Mouse (Mus musculus): ENCODE results near the gene Plcd1. TPM values are rescaled to one million over a fixed set of nuclear protein-coding genes. Genes with fewer than 3 reads are reported as not detected.

Plcd1 gene
- polyA plus RNA-seq, 1 experiment from 2014 or later = 6.5 TPM

- H3K4me2 ChIP-seq (replicated peaks; ENCODE audit: low read depth) = no peak overlapping the region
- H3K27ac ChIP-seq (ENCODE audit: low read depth, low read length) = no peak overlapping the region
- H3K27me3 ChIP-seq (replicated peaks; ENCODE audit: control insufficient read depth, insufficient read depth, low read length) = 0 out of 2 replicates have a peak, but pooled peaks cover 5% of the 10 kb centered on the region
- H3K4me1 ChIP-seq (replicated peaks; ENCODE audit: control insufficient read depth, insufficient read depth, low read length) = no peaks in the 10 kb centered on the region
- H3K36me3 ChIP-seq (ENCODE audit: control insufficient read depth, insufficient read depth) = no peaks in the 10 kb centered on the region
- no peaks in the 10 kb centered on the region for H3K9me3 ChIP-seq (ENCODE audit: control insufficient read depth)
- peak; percentile 75 for TF ChIP-seq CTCF (IDR thresholded peaks at IDR 0.05; ENCODE audit: low read depth)
- WGBS = 86% methylated on average over 4 of the region's 4 CpGs
- no peak for ATAC-seq
- no peak overlapping the region for H3K9ac ChIP-seq (ENCODE audit: low read depth, low read length)
- H3K4me3 ChIP-seq (ENCODE audit: low read depth, low read length) = no peak overlapping the region
These were observed 14.3 kb upstream of the Plcd1 start for GRCm38 (mm10) chr9:119107566-119107965.

GRCm38 (mm10) chr9:119102783-119103113, 9.4 kb upstream of the Plcd1 start:
- Histone ChIP-seq H3K4me2 (replicated peaks; ENCODE audit: low read depth) (peak overlapping the region; percentile 96), H3K9me3 (ENCODE audit: control insufficient read depth) (no peaks in the 10 kb centered on the region), H3K9ac (ENCODE audit: low read depth, low read length) (peak overlapping the region; percentile 40; the same call in 1 of the 2 replicates), H3K27me3 (replicated peaks; ENCODE audit: control insufficient read depth, insufficient read depth, low read length) (0 out of 2 replicates have a peak, but pooled peaks cover 5% of the 10 kb centered on the region), H3K36me3 (ENCODE audit: control insufficient read depth, insufficient read depth) (no peaks in the 10 kb centered on the region), H3K27ac (ENCODE audit: low read depth, low read length) (no peak overlapping the region), H3K4me1 (replicated peaks; ENCODE audit: control insufficient read depth, insufficient read depth, low read length) (no peaks in the 10 kb centered on the region), H3K4me3 (ENCODE audit: low read depth, low read length) (peak overlapping the region; percentile 65)
- ATAC-seq = no peak
- TF ChIP-seq CTCF (IDR thresholded peaks at IDR 0.05; ENCODE audit: low read depth) = no peak
- 3% methylated on average over 19 of the region's 19 CpGs for WGBS

GRCm38 (mm10) chr9:119101992-119102782, 8.9 kb upstream of the Plcd1 start, which contains the start of gene Dlec1:
TSS of gene Dlec1 (plus strand) at chr9:119102478.
- peak within 1 kb of the TSS; percentile 65 for H3K4me3 ChIP-seq (ENCODE audit: low read depth, low read length)
- ATAC-seq = peak; percentile 83
- 3% methylated on average over 44 of the region's 44 CpGs for WGBS
- H3K27me3 ChIP-seq (replicated peaks; ENCODE audit: control insufficient read depth, insufficient read depth, low read length) = 0 out of 2 replicates have a peak, but pooled peaks cover 5% of the 10 kb centered on the region
- TF ChIP-seq CTCF (IDR thresholded peaks at IDR 0.05; ENCODE audit: low read depth) = no peak
- no peak within 1 kb of the TSS for H3K27ac ChIP-seq (ENCODE audit: low read depth, low read length)
- H3K36me3 ChIP-seq (ENCODE audit: control insufficient read depth, insufficient read depth) = no peaks in the 10 kb centered on the region
- no peaks in the 10 kb centered on the region for H3K9me3 ChIP-seq (ENCODE audit: control insufficient read depth)
- peak within 1 kb of the TSS; percentile 96 for H3K4me2 ChIP-seq (replicated peaks; ENCODE audit: low read depth)
- no peaks in the 10 kb centered on the region for H3K4me1 ChIP-seq (replicated peaks; ENCODE audit: control insufficient read depth, insufficient read depth, low read length)
- H3K9ac ChIP-seq (ENCODE audit: low read depth, low read length) = peak within 1 kb of the TSS; percentile 40

- Histone ChIP-seq H3K4me1 (replicated peaks; ENCODE audit: control insufficient read depth, insufficient read depth, low read length) (no peaks in the 10 kb centered on the region), H3K36me3 (ENCODE audit: control insufficient read depth, insufficient read depth) (no peaks in the 10 kb centered on the region), H3K9me3 (ENCODE audit: control insufficient read depth) (no peaks in the 10 kb centered on the region), H3K27ac (ENCODE audit: low read depth, low read length) (no peak overlapping the region), H3K4me2 (replicated peaks; ENCODE audit: low read depth) (no peak overlapping the region), H3K27me3 (replicated peaks; ENCODE audit: control insufficient read depth, insufficient read depth, low read length) (0 out of 2 replicates have a peak, but pooled peaks cover 5% of the 10 kb centered on the region), H3K9ac (ENCODE audit: low read depth, low read length) (no peak overlapping the region), H3K4me3 (ENCODE audit: low read depth, low read length) (no peak overlapping the region)
- TF ChIP-seq CTCF (IDR thresholded peaks at IDR 0.05; ENCODE audit: low read depth) = peak; percentile 52
- ATAC-seq = peak; percentile 12; the same call in 1 of the 2 replicates
- WGBS = 19% methylated on average over 15 of the region's 15 CpGs
These were observed 7.0 kb upstream of the Plcd1 start for GRCm38 (mm10) chr9:119100177-119100898.

- no peaks in the 10 kb centered on the region for H3K4me1 ChIP-seq (replicated peaks; ENCODE audit: control insufficient read depth, insufficient read depth, low read length)
- peaks cover 4% of the 10 kb centered on the region; the same call in 1 of the 2 replicates for H3K27me3 ChIP-seq (replicated peaks; ENCODE audit: control insufficient read depth, insufficient read depth, low read length)
- ATAC-seq = no peak
- no peaks in the 10 kb centered on the region for H3K9me3 ChIP-seq (ENCODE audit: control insufficient read depth)
- H3K27ac ChIP-seq (ENCODE audit: low read depth, low read length) = no peak overlapping the region
- H3K36me3 ChIP-seq (ENCODE audit: control insufficient read depth, insufficient read depth) = no peaks in the 10 kb centered on the region
- H3K4me2 ChIP-seq (replicated peaks; ENCODE audit: low read depth) = no peak overlapping the region
- WGBS = 80% methylated on average over 13 of the region's 13 CpGs
- no peak overlapping the region for H3K4me3 ChIP-seq (ENCODE audit: low read depth, low read length)
- TF ChIP-seq CTCF (IDR thresholded peaks at IDR 0.05; ENCODE audit: low read depth) = no peak
- H3K9ac ChIP-seq (ENCODE audit: low read depth, low read length) = no peak overlapping the region
These were observed 1.3 kb upstream of the Plcd1 start for GRCm38 (mm10) chr9:119094462-119095109.
